Mouse (Mus musculus): Measurements from ENCODE around the gene Lnx2.

- TF ChIP-seq POLR2A (IDR thresholded peaks at IDR 0.05; ENCODE audit: control insufficient read depth, extremely low read depth, insufficient read depth, low read length, poor library complexity) (no peak), CTCF (IDR thresholded peaks at IDR 0.05; ENCODE audit: borderline replicate concordance, control insufficient read depth, extremely low read depth, insufficient read depth, low read length, poor library complexity) (no peak)
These were observed 104.4 kb downstream of the Lnx2 start for GRCm38 (mm10) chr5:146971776-146972561.
